Mouse (Mus musculus) T-helper 17 cell (primary cell): Measurements from ENCODE around the gene Pde7b.

Experiments used
- in situ Hi-C, 2 experiments: fragments of 300-600 bp; cut with MboI, MseI; formaldehyde crosslinking; loops; 1 replicate in 1 of 2; 2 replicates in 1 of 2; pipeline ENCODE4 v1.15.1; 2025; ENCODE audit warnings: high pct_unique_total_duplicates in 2 of 2

Gene Pde7b

DNA sequence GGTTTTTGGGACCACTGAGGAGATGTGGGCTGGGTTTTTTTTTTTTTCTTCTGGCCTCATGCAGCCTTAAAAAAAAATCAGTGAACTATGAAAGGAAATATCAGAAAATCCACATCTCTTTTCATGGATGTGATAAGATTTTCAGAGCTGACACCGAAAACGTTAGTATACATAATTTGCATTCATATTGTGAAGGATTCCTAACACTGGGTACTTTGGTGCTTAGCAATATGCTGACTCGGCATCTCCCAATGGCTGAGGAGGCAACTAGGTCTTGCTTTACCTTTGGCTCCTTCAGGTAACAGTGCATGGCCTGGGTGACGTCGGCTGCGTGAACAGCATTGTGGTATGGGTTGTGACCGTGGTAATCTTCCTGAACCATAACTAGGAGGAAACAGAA lies 289.0 kb downstream of the Pde7b start:
- in situ Hi-C loops = no loop called here

- in situ Hi-C loops = no loop called here
Observed at GRCm38 (mm10) chr10:20431336-20431735, 293.5 kb downstream of the Pde7b start.

GRCm38 (mm10) chr10:20421299-20421883 lies 303.5 kb downstream of the Pde7b start:
- in situ Hi-C loops = no loop called here

DNA sequence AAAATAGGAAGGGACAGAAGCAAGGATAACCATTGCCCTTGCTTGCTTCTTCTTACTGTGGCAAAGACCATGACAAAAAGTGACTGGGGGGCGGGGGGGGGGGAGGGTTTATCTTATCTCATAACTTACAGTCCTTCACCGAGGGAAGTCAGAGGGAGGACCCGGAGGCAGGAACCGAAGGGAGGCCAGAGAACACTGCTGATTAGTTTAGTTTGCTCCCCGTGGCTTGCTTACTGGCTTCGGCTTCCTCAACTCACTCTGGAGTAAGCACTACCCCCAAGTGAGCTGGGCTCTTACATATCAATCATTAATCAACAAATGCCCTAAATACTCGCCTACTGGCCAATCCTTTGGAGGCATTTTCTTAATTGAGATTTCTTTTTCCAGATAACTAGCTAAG lies 304.6 kb downstream of the Pde7b start:
- in situ Hi-C loops = no loop called here

DNA sequence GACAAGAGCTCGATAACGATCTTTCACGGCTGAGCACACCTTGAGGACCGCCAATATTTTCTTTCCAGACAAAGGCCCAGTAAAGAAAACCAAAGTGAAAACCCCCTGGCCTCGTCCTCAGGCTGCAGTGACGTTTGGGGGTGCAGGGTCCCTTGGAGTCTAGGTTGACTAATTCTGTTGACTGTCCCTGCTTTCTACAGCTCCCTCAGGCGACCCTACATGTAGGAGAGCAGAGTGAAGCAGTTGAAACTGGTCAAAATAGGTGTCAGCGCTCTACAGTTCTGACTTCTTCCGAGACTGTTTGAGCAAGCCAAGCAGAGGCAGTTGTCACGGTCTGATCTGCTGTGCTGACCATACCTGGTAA lies 306.0 kb downstream of the Pde7b start:
- in situ Hi-C loops = no loop called here

- in situ Hi-C loops = no loop called here
Observed at GRCm38 (mm10) chr10:20418202-20418855, 306.5 kb downstream of the Pde7b start.

DNA sequence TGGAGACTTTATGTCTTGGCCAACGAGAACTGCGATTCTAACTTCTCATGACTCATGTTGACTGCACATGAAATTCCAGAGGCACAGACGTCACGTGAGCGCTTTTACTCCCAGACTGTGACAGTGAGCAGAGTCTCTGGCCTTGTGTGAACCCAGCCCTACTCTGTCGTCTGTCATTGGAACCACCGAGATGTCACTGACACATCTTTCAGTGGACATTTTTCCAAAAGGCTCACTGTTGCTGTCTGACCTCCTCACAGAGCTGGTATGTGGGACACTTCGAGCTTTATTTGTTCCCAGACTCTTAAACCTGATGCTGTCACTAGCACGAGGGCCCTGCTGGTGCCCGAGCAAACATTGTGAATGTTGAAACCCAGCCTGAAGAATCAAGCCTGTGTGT lies 315.7 kb downstream of the Pde7b start:
- in situ Hi-C loops = no loop called here

GRCm38 (mm10) chr10:20408336-20408735 lies 316.5 kb downstream of the Pde7b start:
- in situ Hi-C loops = no loop called here

- in situ Hi-C loops = no loop called here
Observed at GRCm38 (mm10) chr10:20405471-20405870, 319.4 kb downstream of the Pde7b start.

DNA sequence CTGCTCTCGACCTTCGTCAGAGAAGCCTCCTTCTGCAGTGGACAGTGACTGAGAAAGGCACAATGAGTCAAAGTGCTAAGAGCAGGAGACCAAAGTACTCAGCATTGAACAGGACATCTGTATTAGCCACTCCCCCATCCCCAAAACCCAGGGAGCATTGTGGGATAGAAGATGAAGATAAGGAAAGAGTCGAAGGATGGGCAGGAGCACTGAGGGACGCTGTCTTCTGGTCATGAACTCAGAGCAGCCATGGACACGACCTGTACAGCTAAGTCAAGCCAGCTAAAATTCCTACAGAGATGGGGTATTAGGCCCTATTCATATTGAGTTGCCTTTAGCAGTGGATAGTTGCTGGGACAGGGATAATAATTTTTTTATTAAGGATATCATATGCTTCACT lies 321.9 kb downstream of the Pde7b start:
- in situ Hi-C loops = no loop called here

- in situ Hi-C loops = no loop called here
Observed at GRCm38 (mm10) chr10:20400406-20400805, 324.5 kb downstream of the Pde7b start.

- in situ Hi-C loops = no loop called here
Observed at GRCm38 (mm10) chr10:20398641-20399390, 326.1 kb downstream of the Pde7b start.

- in situ Hi-C loops = no loop called here
Observed at GRCm38 (mm10) chr10:20398224-20398623, 326.7 kb downstream of the Pde7b start.

DNA sequence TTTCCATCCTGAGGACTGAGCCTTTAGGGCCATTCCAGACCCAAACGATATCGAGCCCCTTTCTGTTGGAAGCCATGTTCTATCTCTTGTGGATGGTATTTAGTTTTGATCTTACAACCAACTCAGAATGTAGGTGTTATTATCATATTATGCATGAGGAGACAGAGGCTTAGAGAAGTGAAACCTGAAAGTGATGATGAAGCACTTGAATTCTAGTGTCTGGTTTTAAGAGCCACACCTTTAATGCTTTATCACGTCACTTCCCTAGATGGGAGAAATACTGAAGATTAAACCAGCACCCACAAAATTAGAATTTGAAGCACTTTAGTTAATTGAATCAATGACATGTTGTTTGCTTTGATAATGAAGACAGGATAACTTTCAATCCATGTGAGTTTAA lies 329.1 kb downstream of the Pde7b start:
- in situ Hi-C loops = no loop called here

- in situ Hi-C loops = no loop called here
Observed at GRCm38 (mm10) chr10:20394815-20395214, 330.1 kb downstream of the Pde7b start.

- in situ Hi-C loops = no loop called here
Observed at GRCm38 (mm10) chr10:20390568-20390967, 334.3 kb downstream of the Pde7b start.

DNA sequence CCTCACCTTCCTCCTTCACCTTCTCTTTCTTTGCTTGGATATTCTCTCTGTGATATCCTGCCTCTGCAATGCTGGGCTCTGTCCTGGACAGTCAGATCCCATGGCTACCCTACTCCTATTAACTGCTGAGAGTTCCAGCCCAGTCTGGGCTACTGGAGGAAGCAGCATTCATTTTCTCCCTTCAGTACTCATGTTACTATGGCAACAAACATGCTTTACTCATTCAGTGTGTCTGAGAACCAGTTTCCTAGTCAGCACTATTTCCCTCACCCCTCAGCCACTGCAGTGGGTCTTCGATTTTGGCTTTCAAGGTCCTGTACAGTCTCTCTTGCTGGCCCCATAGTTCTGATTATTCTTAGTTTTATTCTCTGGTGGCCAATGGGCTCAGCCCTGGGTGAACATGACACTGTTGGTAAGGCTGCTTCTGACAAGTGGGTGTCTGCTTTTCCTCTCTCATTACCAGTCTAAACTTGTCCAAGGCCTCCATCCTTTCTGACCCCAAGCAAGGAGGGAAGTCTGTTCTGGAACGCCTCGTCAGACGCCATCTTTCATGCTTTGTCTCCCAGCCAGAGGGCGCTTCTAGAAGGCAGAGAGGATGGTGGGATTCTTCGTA lies 342.0 kb downstream of the Pde7b start:
- in situ Hi-C loops = no loop called here

- in situ Hi-C loops = no loop called here
Observed at GRCm38 (mm10) chr10:20381352-20381751, 343.5 kb downstream of the Pde7b start.

- in situ Hi-C loops = no loop called here
Observed at GRCm38 (mm10) chr10:20380798-20381197, 344.1 kb downstream of the Pde7b start.

- in situ Hi-C loops = no loop called here
Observed at GRCm38 (mm10) chr10:20379071-20379735, 345.7 kb downstream of the Pde7b start.

DNA sequence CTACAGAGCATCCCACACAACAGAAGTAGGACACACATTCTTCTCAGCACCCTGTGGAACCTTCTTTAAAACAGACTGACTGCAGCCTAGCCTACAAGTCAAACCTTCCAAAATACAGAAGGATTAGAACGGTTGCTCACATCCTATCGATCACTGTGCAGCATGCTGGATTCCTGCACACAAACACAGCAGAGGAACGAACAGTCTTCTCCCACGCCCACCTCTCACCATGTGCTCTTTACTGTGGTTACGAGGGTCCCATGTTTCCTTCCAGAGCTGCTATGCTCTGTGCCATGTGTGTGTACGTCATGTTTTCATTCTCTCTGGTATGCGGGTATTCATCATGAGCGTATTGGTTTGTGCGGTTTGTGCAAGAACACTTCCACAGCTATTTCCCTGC lies 347.3 kb downstream of the Pde7b start:
- in situ Hi-C loops = no loop called here

- in situ Hi-C loops = no loop called here
Observed at GRCm38 (mm10) chr10:20372046-20372445, 352.8 kb downstream of the Pde7b start.
